Mouse (Mus musculus) spleen, adult 18-20 months (tissue): ENCODE results near the gene H2-M9.

Source experiments
- DNase-seq, 2 experiments: peaks; one replicate each; pipeline ENCODE4 v3.0.0; 2022; ENCODE audit warnings: mixed read lengths in 2 of 2

The H2-M9 gene

DNA sequence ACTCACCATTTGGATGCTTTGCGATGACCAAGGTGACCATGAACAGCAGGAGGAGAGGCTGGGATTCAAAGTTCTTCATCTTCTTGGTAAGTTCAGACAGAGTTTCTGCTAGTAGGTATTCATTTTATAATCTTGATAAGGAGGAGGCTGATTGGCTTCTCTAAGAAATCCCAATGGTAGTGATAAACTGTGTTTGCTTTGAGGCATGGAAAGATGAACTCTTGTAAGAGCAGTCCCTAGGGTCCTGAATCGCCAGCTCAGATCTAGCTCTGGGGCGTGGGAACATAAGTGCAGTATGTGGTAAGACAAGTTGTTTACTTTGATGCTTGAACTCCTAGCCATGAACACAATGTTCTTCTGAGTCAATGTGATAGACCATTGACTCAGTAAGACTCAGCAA lies at the start of gene H2-M9:
Gene H2-M9, minus strand, starts transcription at position 101 of the 400 bp plus-strand sequence.
- no peak for DNase-seq

DNA sequence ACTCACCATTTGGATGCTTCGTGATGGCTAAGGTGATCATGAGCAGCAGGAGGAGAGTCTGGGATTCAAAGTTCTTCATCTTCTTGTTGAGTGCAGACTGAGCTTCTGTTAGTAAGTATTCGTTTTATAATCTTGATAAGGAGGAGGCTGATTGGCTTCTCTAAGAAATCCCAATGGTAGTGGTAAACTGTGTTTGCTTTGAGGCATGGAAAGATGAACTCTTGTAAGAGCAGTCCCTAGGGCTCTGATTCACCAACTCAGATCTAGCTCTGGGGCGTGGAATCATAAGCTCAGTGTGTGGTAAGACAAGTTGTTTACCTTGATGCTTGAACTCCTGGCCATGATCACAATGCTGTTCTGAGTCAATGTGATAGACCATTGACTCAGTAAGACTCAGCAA lies 29.7 kb upstream of the H2-M9 start, which contains the start of gene H2-M1:
Gene H2-M1, minus strand, starts transcription at position 101 of the 400 bp plus-strand sequence.
- no peak for DNase-seq
